Mouse (Mus musculus) liver, adult 2 months (tissue): Measurements from ENCODE around the gene Ost4. TPM values are rescaled to one million over a fixed set of nuclear protein-coding genes. Genes with fewer than 3 reads are reported as not detected.

ENCODE experiments used
- DNase-seq: peaks from one replicate; pipeline ENCODE4 v3.0.0-alpha.2; 2011; ENCODE audit warnings: low read depth, low spot score; ENCODE audit errors: extremely low read depth
- H3K27ac ChIP-seq: fragments of 200-500 bp; replicated peaks from 2 replicates; pipeline ENCODE4 v1.5.1; 2012; ENCODE audit warnings: low read depth, mild to moderate bottlenecking, control low read depth, inconsistent platforms, low read length; ENCODE audit not compliant: insufficient read depth
- H3K27me3 ChIP-seq: fragments of 200-500 bp; 2 replicates; pipeline ENCODE4 v1.6.1; 2012; ENCODE audit warnings: mild to moderate bottlenecking, moderate library complexity, low read length, inconsistent platforms; ENCODE audit not compliant: control insufficient read depth, insufficient read depth
- H3K36me3 ChIP-seq: fragments of 200-500 bp; 2 replicates; pipeline ENCODE4 v1.6.1; 2012; ENCODE audit warnings: low read length, inconsistent platforms; ENCODE audit not compliant: control insufficient read depth, insufficient read depth
- H3K4me1 ChIP-seq: fragments of 200-500 bp; 2 replicates; pipeline ENCODE4 v1.6.1; 2011; ENCODE audit warnings: low read length; ENCODE audit not compliant: control insufficient read depth, insufficient read depth
- H3K4me3 ChIP-seq: fragments of 200-500 bp; 2 replicates; pipeline ENCODE4 v1.5.1; 2011; ENCODE audit warnings: low read depth, mild to moderate bottlenecking, control low read depth, low read length, moderate library complexity; ENCODE audit not compliant: insufficient read depth
- H3K79me2 ChIP-seq: fragments of 200-500 bp; 2 replicates; pipeline ENCODE4 v1.6.1; 2012; ENCODE audit warnings: inconsistent platforms, mild to moderate bottlenecking, low read length, moderate library complexity; ENCODE audit not compliant: control insufficient read depth, insufficient read depth
- H3K9ac ChIP-seq: fragments of 200-500 bp; 2 replicates; pipeline ENCODE4 v1.6.1; 2012; ENCODE audit warnings: low read depth, mild to moderate bottlenecking, control low read depth, inconsistent platforms, low read length
- CTCF ChIP-seq: fragments of 200-500 bp; IDR thresholded peaks from 2 replicates; pipeline ENCODE4 v1.5.1; 2011; ENCODE audit warnings: low read depth, low read length, control low read depth
- POLR2A ChIP-seq: fragments of 200-500 bp; IDR thresholded peaks from 2 replicates; pipeline ENCODE4 v1.6.1; 2011; ENCODE audit warnings: low read length, control low read depth; ENCODE audit not compliant: insufficient read depth; ENCODE audit errors: extremely low read depth
- WGBS: fragments of 180-500 bp; shearing (Covaris S2); methylation state at CpG from one replicate; pipeline ENCODE4 v1.1.7; 2018; 5-methylcytosine and 5-hydroxymethylcytosine counted together
- polyA plus RNA-seq: library from polyadenylated mRNA; depleted of rRNA; stranded (reverse); fragments of >200 nt; gene quantifications from 2 replicates; pipeline ENCODE4 v1.2.3, GENCODE M21; 2012
- total RNA-seq: library from RNA; depleted of rRNA; stranded (reverse); fragments of >200 nt; gene quantifications from 2 replicates; pipeline ENCODE4 v1.2.3, GENCODE M21; 2014

The Ost4 gene
- total and polyA plus RNA-seq, 2 experiments = 76.2 to 167 TPM

DNA sequence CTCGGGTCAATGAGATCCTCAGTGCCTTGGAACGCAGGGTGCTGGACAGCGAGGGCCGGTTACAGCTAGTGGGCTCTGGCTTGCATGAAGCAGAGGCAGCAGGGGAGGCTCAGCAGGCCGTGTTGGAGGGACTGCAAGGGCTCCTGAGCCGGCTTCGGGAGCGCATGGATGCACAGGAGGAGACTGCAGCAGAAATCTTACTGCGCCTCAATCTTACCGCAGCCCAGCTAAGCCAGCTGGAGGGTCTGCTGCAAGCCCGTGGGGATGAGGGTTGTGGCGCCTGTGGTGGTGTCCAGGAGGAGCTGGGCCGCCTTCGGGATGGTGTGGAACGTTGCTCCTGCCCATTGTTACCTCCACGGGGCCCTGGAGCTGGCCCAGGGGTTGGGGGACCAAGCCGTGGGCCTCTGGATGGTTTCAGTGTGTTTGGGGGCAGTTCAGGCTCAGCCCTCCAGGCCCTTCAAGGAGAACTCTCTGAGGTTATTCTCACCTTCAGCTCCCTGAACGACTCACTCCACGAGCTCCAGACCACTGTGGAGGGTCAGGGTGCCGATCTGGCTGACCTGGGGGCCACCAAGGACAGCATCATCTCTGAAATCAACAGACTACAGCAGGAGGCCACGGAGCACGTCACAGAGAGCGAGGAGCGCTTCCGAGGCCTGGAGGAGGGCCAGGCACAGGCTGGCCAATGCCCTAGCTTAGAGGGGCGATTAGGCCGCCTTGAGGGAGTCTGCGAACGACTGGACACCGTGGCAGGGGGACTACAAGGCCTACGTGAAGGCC lies 10.5 kb upstream of the Ost4 start:
- Histone ChIP-seq H3K27ac (no peak overlapping the region), H3K27me3 (no peaks in the 10 kb centered on the region), H3K9ac (no peak overlapping the region), H3K4me3 (no peak overlapping the region), H3K36me3 (no peaks in the 10 kb centered on the region), H3K4me1 (peaks cover 15% of the 10 kb centered on the region), H3K79me2 (no peaks in the 10 kb centered on the region; the same call in 1 of the 2 replicates)
- DNase-seq = no peak
- TF ChIP-seq POLR2A (no peak), CTCF (no peak)
- WGBS = 93% methylated on average over 31 of the region's 31 CpGs

GRCm38 (mm10) chr5:30917348-30917747 lies 9.8 kb upstream of the Ost4 start:
- DNase-seq = no peak
- no peak overlapping the region for H3K4me3 ChIP-seq
- H3K27me3 ChIP-seq = no peaks in the 10 kb centered on the region
- no peak overlapping the region for H3K9ac ChIP-seq
- peaks cover 15% of the 10 kb centered on the region for H3K4me1 ChIP-seq
- no peaks in the 10 kb centered on the region; the same call in 1 of the 2 replicates for H3K79me2 ChIP-seq
- no peak overlapping the region for H3K27ac ChIP-seq
- TF ChIP-seq POLR2A = no peak
- TF ChIP-seq CTCF = no peak
- no peaks in the 10 kb centered on the region for H3K36me3 ChIP-seq
- WGBS = 92% methylated on average over 11 of the region's 11 CpGs

- H3K9ac ChIP-seq = no peak overlapping the region
- H3K79me2 ChIP-seq = no peaks in the 10 kb centered on the region; the same call in 1 of the 2 replicates
- no peak overlapping the region for H3K4me3 ChIP-seq
- H3K36me3 ChIP-seq = no peaks in the 10 kb centered on the region
- no peaks in the 10 kb centered on the region for H3K27me3 ChIP-seq
- no peak for DNase-seq
- 96% methylated on average over 9 of the region's 9 CpGs for WGBS
- peak overlapping the region; percentile 8 for H3K27ac ChIP-seq
- TF ChIP-seq POLR2A = no peak
- no peak for TF ChIP-seq CTCF
- peaks cover 18% of the 10 kb centered on the region for H3K4me1 ChIP-seq
Observed at GRCm38 (mm10) chr5:30916841-30917240, 9.3 kb upstream of the Ost4 start.

- TF ChIP-seq CTCF (peak; percentile 58), POLR2A (no peak)
- H3K9ac ChIP-seq = no peak overlapping the region; the same call in 1 of the 2 replicates
- 3% methylated on average over 7 of the region's 7 CpGs for whole genome bisulfite sequencing
- H3K27me3 ChIP-seq = no peaks in the 10 kb centered on the region
- H3K4me1 ChIP-seq = peaks cover 24% of the 10 kb centered on the region
- DNase-seq = peak; percentile 92
- no peak overlapping the region for H3K4me3 ChIP-seq
- peak overlapping the region; percentile 8 for H3K27ac ChIP-seq
- no peaks in the 10 kb centered on the region for H3K36me3 ChIP-seq
- H3K79me2 ChIP-seq = no peaks in the 10 kb centered on the region
Observed at GRCm38 (mm10) chr5:30915974-30916433, 8.4 kb upstream of the Ost4 start.

GRCm38 (mm10) chr5:30915456-30915855 lies 7.9 kb upstream of the Ost4 start:
- H3K36me3 ChIP-seq = no peaks in the 10 kb centered on the region
- 62% methylated on average over 9 of the region's 9 CpGs for WGBS
- TF ChIP-seq POLR2A (no peak), CTCF (no peak)
- H3K27me3 ChIP-seq = no peaks in the 10 kb centered on the region
- peak overlapping the region; percentile 71 for H3K27ac ChIP-seq
- no peaks in the 10 kb centered on the region for H3K79me2 ChIP-seq
- H3K9ac ChIP-seq = peak overlapping the region; percentile 72
- H3K4me1 ChIP-seq = peaks cover 24% of the 10 kb centered on the region
- no peak for DNase-seq
- H3K4me3 ChIP-seq = peak overlapping the region; percentile 49

DNA sequence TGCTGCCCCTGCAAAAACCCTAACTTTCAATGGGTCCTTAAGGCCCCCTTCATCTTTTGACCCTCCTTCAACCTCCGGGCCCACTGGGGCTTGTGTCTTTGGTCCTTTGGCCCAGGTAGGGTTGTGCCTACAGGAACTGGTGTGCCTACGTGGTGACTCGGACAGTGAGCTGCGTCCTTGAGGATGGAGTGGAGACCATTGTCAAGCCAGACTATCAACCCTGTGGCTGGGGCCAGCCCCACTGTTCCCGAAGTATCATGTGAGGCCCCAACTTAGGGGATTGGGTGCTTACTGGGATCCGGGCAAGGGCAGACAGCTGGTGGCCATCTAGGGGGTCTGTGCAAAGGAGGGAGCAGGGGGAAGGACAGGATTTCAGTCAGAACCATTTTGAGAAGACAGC lies 7.3 kb upstream of the Ost4 start:
- no peak for DNase-seq
- Histone ChIP-seq H3K9ac (peak overlapping the region; percentile 8), H3K27ac (peak overlapping the region; percentile 71), H3K4me3 (peak overlapping the region; percentile 49), H3K4me1 (peaks cover 21% of the 10 kb centered on the region), H3K27me3 (no peaks in the 10 kb centered on the region), H3K79me2 (no peaks in the 10 kb centered on the region), H3K36me3 (no peaks in the 10 kb centered on the region)
- WGBS = 71% methylated on average over 6 of the region's 6 CpGs
- TF ChIP-seq CTCF = no peak
- no peak for TF ChIP-seq POLR2A
